Mouse (Mus musculus): ENCODE data around the gene Sdhaf4. TPM values are rescaled to one million over a fixed set of nuclear protein-coding genes. Genes with fewer than 3 reads are reported as not detected.

Sdhaf4 gene
- polyA plus RNA-seq, 1 experiment from 2014 or later: 94.8 TPM

Other genes with a start within 250 kb of the Sdhaf4 start
- gene B3gat2, start 243.9 kb downstream of the Sdhaf4 start, polyA plus RNA-seq (2014; fragmentation: Nextera tagmentation; extraction: Ambion mirVana): 1.9 and 2.3 TPM in 2 replicates
- gene Smap1, start 83.3 kb downstream of the Sdhaf4 start, polyA plus RNA-seq (2014; fragmentation: Nextera tagmentation; extraction: Ambion mirVana): 59.1 and 60.9 TPM in 2 replicates
- 34.4 and 37.6 TPM in 2 replicates for gene Fam135a, start 94.7 kb upstream of the Sdhaf4 start, polyA plus RNA-seq (2014; fragmentation: Nextera tagmentation; extraction: Ambion mirVana)
- 23.5 and 26.8 TPM in 2 replicates for gene Col9a1, start 172.0 kb upstream of the Sdhaf4 start, polyA plus RNA-seq (2014; fragmentation: Nextera tagmentation; extraction: Ambion mirVana)